Mouse (Mus musculus) c-Kit-positive CD71-negative TER-119-negative erythroid progenitor cells, embryonic 14.5 days (primary cell): ENCODE results near the gene Pla2g2d.

ENCODE experiments used
- DNase-seq: peaks from one replicate; pipeline ENCODE4 v3.0.0-alpha.2; 2013; ENCODE audit warnings: low read depth

The Pla2g2d gene

GRCm38 (mm10) chr4:138827147-138827546, 51.6 kb downstream of the Pla2g2d start:
- DNase-seq, result no peak
